Mouse (Mus musculus): ENCODE measurements around the gene Usp50. TPM values are rescaled to one million over a fixed set of nuclear protein-coding genes. Genes with fewer than 3 reads are reported as not detected.

Gene Usp50
- polyA plus RNA-seq, 1 experiment from 2014 or later: 3.4 TPM

DNA sequence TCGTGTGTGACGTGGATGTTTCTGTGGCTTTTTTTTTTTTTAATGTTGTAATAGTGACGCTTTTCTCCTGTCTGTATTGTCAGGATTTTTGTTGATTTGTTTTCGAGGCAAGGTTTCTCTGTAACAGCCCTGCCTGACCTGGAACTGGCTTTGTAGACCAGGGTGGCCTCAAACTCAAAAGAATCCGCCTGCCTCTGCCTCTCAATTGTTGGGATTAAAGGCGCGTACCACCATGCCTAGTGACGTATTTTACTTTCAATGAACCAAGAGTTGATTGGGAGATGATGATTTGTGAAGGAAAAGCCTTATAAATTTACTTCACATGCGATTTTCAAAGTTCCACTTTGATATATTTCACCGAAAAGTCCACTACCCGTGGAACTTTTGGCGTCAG lies 107.2 kb downstream of the Usp50 start, which contains the start of gene Gabpb1:
Gene Gabpb1, minus strand, starts transcription at position 216 of the 394 bp plus-strand sequence.
- Histone ChIP-seq H3K27me3 (ENCODE audit: control insufficient read depth, insufficient read depth, low read length) (no peaks in the 10 kb centered on the region), H3K4me3 (ENCODE audit: control insufficient read depth in 1 of 2, insufficient read depth in 1 of 2, low read depth in 1 of 2, low read length in 2 of 2) (peak within 1 kb of the TSS; percentile 94 to 95), H3K9ac (ENCODE audit: low read length) (peak within 1 kb of the TSS; percentile 99), H3K36me3 (ENCODE audit: control insufficient read depth, insufficient read depth, low read length) (peaks cover 5% of the 10 kb centered on the region; the same call in 1 of the 2 replicates), H3K4me2 (ENCODE audit: low read length) (peak within 1 kb of the TSS; percentile 88), H3K4me1 (ENCODE audit: control insufficient read depth in 2 of 2, insufficient read depth in 2 of 2, low read length in 2 of 2) (peaks cover 3 to 28% of the 10 kb centered on the region in 2 experiments; a peak in 3 of 4 replicates), H3K27ac (replicated peaks in 1 of 2; ENCODE audit: control insufficient read depth in 1 of 2, insufficient read depth in 1 of 2, low read depth in 2 of 2, low read length in 2 of 2) (peak within 1 kb of the TSS; percentile 99), H3K9me3 (ENCODE audit: control insufficient read depth, low read length) (no peaks in the 10 kb centered on the region)
- WGBS: 21% methylated on average over 12 of the region's 12 CpGs
- no peak for ATAC-seq (ENCODE audit: insufficient number of reproducible peaks, insufficient read depth, low FRiP score, low read depth)

DNA sequence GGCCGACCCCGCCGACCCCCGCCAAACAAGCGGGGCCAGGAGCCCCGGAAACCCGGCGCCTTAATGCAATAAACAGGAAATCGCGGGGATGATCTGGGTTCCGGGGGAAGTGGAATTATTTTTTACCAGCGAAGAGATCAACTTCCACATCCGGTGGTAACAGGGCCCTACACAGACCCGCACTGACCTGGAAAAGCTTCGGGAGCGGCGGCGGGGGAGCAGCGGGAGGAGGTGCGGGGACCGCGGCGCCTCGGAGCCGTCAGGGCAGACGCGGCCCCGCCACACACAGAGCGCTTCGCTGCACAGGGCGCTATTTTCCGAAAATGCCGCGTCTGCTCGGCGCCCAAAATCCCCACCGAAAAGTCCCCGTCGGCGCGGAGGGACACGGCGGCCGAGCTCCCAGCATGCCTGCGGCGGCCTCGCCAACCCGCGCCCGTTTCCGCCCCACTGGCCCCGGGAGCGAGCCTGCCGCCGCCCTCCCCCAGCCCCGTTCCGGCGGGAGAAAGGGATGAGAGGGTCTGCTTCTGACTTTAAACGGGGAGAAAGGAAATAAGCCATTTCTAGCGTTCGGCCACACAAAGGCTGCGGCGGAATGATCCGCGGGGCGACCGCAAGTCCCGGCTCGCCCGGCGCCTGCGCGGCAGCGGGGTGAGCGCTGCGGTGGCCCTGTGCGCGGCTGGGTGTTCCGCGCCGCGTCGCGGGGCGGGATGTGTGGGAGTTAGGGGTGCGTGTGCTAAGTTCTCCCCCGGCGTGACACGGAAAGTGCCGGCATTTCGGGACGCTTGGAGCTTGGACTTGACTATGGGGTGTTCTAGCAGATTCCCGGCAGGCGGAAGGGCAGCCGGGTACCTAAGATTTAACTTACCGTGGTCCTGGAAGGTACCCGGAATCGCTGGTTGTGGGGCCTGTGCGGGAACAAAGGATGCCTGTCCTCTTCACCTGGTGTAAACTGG lies 107.8 kb downstream of the Usp50 start:
- peak overlapping the region; percentile 99 for H3K27ac ChIP-seq (replicated peaks in 1 of 2; ENCODE audit: control insufficient read depth in 1 of 2, insufficient read depth in 1 of 2, low read depth in 2 of 2, low read length in 2 of 2)
- H3K9ac ChIP-seq (ENCODE audit: low read length): peak overlapping the region; percentile 99
- peak; percentile 83 for ATAC-seq (ENCODE audit: insufficient number of reproducible peaks, insufficient read depth, low FRiP score, low read depth)
- peaks cover 2% of the 10 kb centered on the region; the same call in 1 of the 2 replicates for H3K36me3 ChIP-seq (ENCODE audit: control insufficient read depth, insufficient read depth, low read length)
- WGBS: under 1% methylated on average over 98 of the region's 99 CpGs
- H3K4me2 ChIP-seq (ENCODE audit: low read length): peak overlapping the region; percentile 88
- peak overlapping the region; percentile 94 to 95 for H3K4me3 ChIP-seq (ENCODE audit: control insufficient read depth in 1 of 2, insufficient read depth in 1 of 2, low read depth in 1 of 2, low read length in 2 of 2)
- H3K27me3 ChIP-seq (ENCODE audit: control insufficient read depth, insufficient read depth, low read length): no peaks in the 10 kb centered on the region
- peaks cover 3 to 28% of the 10 kb centered on the region in 2 experiments; a peak in 3 of 4 replicates for H3K4me1 ChIP-seq (ENCODE audit: control insufficient read depth in 2 of 2, insufficient read depth in 2 of 2, low read length in 2 of 2)
- no peaks in the 10 kb centered on the region for H3K9me3 ChIP-seq (ENCODE audit: control insufficient read depth, low read length)

DNA sequence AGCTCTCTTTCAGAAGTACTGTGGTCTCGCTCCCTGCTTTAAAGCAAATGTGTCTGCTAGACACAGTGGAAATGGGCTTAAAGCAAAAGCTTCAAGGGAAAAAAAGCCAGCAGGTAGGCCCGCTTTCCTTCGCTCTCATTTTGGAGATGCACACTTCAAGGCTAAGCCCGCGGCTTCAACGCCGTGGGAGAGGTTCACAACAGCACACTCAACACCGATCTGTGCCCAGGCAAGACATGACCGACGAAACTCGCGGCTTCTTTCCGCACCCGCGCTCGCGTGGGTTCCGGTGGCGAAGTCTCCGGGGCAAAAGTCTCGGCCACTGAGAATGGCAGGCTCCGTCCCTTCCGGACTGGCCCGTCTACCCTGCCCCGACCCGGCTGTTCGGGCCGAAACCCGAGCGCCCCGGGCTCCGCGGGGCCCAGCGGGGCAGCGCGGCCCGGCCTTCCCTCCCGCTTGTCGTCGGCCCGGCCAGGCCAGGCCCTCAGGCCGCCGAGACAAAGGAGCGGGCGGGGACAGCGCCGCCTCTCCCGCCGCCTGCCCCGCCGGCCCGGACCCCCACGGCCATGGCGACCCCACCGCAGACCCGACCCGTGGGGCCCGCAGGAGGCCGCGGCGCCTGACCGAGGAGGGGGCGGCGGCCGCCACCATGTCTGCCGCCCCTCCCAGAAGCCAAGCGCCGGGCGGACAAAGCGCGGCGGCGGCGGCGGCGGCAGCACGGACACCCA lies 108.7 kb downstream of the Usp50 start:
- 0% methylated on average over 65 of the region's 77 CpGs for WGBS
- H3K9ac ChIP-seq (ENCODE audit: low read length): peak overlapping the region; percentile 99
- no peaks in the 10 kb centered on the region for H3K9me3 ChIP-seq (ENCODE audit: control insufficient read depth, low read length)

GRCm38 (mm10) chr2:126673317-126674242 lies 109.7 kb downstream of the Usp50 start:
- H3K9me3 ChIP-seq (ENCODE audit: control insufficient read depth, low read length): no peaks in the 10 kb centered on the region
- peak overlapping the region; percentile 99; a peak in 2 of 4 replicates for H3K27ac ChIP-seq (replicated peaks in 1 of 2; ENCODE audit: control insufficient read depth in 1 of 2, insufficient read depth in 1 of 2, low read depth in 2 of 2, low read length in 2 of 2)
- peaks cover 3 to 28% of the 10 kb centered on the region in 2 experiments; a peak in 3 of 4 replicates for H3K4me1 ChIP-seq (ENCODE audit: control insufficient read depth in 2 of 2, insufficient read depth in 2 of 2, low read length in 2 of 2)
- H3K27me3 ChIP-seq (ENCODE audit: control insufficient read depth, insufficient read depth, low read length): no peaks in the 10 kb centered on the region
- peak overlapping the region; percentile 94 to 95; a peak in 3 of 4 replicates for H3K4me3 ChIP-seq (ENCODE audit: control insufficient read depth in 1 of 2, insufficient read depth in 1 of 2, low read depth in 1 of 2, low read length in 2 of 2)
- peaks cover 2% of the 10 kb centered on the region; the same call in 1 of the 2 replicates for H3K36me3 ChIP-seq (ENCODE audit: control insufficient read depth, insufficient read depth, low read length)
- peak overlapping the region; percentile 99 for H3K9ac ChIP-seq (ENCODE audit: low read length)
- ATAC-seq (ENCODE audit: insufficient number of reproducible peaks, insufficient read depth, low FRiP score, low read depth): no peak
- WGBS: 59% methylated on average over 13 of the region's 13 CpGs
- H3K4me2 ChIP-seq (ENCODE audit: low read length): peak overlapping the region; percentile 88

More for the DNA sequence above, 108.7 kb downstream of the Usp50 start:
- peak overlapping the region; percentile 88 for H3K4me2 ChIP-seq (ENCODE audit: low read length)
- no peaks in the 10 kb centered on the region for H3K27me3 ChIP-seq (ENCODE audit: control insufficient read depth, insufficient read depth, low read length)
- peaks cover 2% of the 10 kb centered on the region; the same call in 1 of the 2 replicates for H3K36me3 ChIP-seq (ENCODE audit: control insufficient read depth, insufficient read depth, low read length)
- H3K4me3 ChIP-seq (ENCODE audit: control insufficient read depth in 1 of 2, insufficient read depth in 1 of 2, low read depth in 1 of 2, low read length in 2 of 2): peak overlapping the region; percentile 94 to 95
- ATAC-seq (ENCODE audit: insufficient number of reproducible peaks, insufficient read depth, low FRiP score, low read depth): peak; percentile 58
- peaks cover 3 to 28% of the 10 kb centered on the region in 2 experiments; a peak in 3 of 4 replicates for H3K4me1 ChIP-seq (ENCODE audit: control insufficient read depth in 2 of 2, insufficient read depth in 2 of 2, low read length in 2 of 2)
- peak overlapping the region; percentile 99 for H3K27ac ChIP-seq (replicated peaks in 1 of 2; ENCODE audit: control insufficient read depth in 1 of 2, insufficient read depth in 1 of 2, low read depth in 2 of 2, low read length in 2 of 2)

DNA sequence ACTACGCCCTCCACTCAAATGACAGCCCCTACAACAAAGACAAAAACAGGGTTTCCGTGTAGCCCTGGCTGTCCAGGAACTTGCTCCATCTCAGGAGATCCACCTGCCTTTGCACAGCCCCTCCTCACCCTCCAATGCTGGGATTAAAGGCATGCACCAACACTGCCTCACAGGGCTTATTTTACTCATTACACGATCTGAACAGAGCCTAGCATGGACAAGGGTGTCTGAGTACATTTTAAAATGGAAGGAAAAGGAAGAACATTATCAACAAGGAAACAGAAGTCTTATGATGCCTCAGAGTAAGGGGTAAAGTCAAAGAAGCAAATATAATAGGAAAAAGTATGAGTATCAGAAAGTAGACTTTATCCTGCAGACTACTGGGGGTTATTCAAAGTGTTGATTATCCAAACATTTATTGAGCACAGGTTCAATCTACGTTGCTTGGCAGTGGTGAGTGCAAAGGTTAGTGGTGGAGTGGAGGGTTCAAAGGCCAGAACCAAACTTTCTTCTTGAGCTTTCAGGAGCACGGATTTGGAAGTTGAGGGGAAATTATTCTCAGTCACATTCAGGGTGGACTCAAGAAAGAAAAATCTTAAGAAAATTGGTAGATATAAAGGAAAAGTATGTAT lies 114.5 kb downstream of the Usp50 start:
- no peak overlapping the region for H3K9ac ChIP-seq (ENCODE audit: low read length)
- no peaks in the 10 kb centered on the region for H3K9me3 ChIP-seq (ENCODE audit: control insufficient read depth, low read length)
- no peaks in the 10 kb centered on the region for H3K36me3 ChIP-seq (ENCODE audit: control insufficient read depth, insufficient read depth, low read length)
- WGBS: 88% methylated on average over 5 of the region's 5 CpGs
- H3K4me2 ChIP-seq (ENCODE audit: low read length): no peak overlapping the region
- no peak overlapping the region for H3K27ac ChIP-seq (replicated peaks in 1 of 2; ENCODE audit: control insufficient read depth in 1 of 2, insufficient read depth in 1 of 2, low read depth in 2 of 2, low read length in 2 of 2)
- no peak overlapping the region for H3K4me3 ChIP-seq (ENCODE audit: control insufficient read depth in 1 of 2, insufficient read depth in 1 of 2, low read depth in 1 of 2, low read length in 2 of 2)
- no peak for ATAC-seq (ENCODE audit: insufficient number of reproducible peaks, insufficient read depth, low FRiP score, low read depth)
- H3K27me3 ChIP-seq (ENCODE audit: control insufficient read depth, insufficient read depth, low read length): no peaks in the 10 kb centered on the region
- H3K4me1 ChIP-seq (ENCODE audit: control insufficient read depth in 2 of 2, insufficient read depth in 2 of 2, low read length in 2 of 2): peaks cover 3 to 15% of the 10 kb centered on the region in 2 experiments; a peak in 3 of 4 replicates

DNA sequence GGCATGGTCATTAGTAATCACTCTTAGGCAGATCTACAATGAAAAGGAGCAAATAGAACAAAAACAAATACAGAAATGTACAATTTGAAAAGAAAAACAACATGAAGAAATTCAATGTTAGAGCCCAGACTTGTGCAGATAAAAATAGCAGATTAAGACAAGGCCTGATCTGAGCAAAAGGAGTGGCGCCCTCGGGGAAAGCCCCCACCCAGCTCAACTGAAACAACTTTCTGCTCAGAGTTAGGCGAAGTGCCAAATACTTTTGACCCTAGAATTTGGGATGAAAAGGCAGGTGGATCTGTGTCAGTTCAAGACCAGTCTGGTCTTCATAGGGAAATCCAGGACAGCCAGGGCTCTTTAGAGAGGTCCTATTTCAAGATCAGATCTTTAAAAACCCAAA lies 117.3 kb downstream of the Usp50 start:
- no peak overlapping the region for H3K4me2 ChIP-seq (ENCODE audit: low read length)
- 84% methylated on average over 3 of the region's 3 CpGs for WGBS
- no peak for ATAC-seq (ENCODE audit: insufficient number of reproducible peaks, insufficient read depth, low FRiP score, low read depth)

More for the DNA sequence above, 117.3 kb downstream of the Usp50 start:
- Histone ChIP-seq H3K9ac (ENCODE audit: low read length) (no peak overlapping the region), H3K4me1 (ENCODE audit: control insufficient read depth in 2 of 2, insufficient read depth in 2 of 2, low read length in 2 of 2) (no peaks in the 10 kb centered on the region), H3K27me3 (ENCODE audit: control insufficient read depth, insufficient read depth, low read length) (no peaks in the 10 kb centered on the region), H3K4me3 (ENCODE audit: control insufficient read depth in 1 of 2, insufficient read depth in 1 of 2, low read depth in 1 of 2, low read length in 2 of 2) (no peak overlapping the region), H3K9me3 (ENCODE audit: control insufficient read depth, low read length) (no peaks in the 10 kb centered on the region), H3K36me3 (ENCODE audit: control insufficient read depth, insufficient read depth, low read length) (no peaks in the 10 kb centered on the region), H3K27ac (replicated peaks in 1 of 2; ENCODE audit: control insufficient read depth in 1 of 2, insufficient read depth in 1 of 2, low read depth in 2 of 2, low read length in 2 of 2) (no peak overlapping the region)
